Mouse (Mus musculus) heart, embryonic 16.5 days (tissue): ENCODE data around the gene Myh13. TPM values are rescaled to one million over a fixed set of nuclear protein-coding genes. Genes with fewer than 3 reads are reported as not detected.

Experiments used
- polyA plus RNA-seq: library from polyadenylated mRNA; unstranded; fragments of >200 nt; fragmentation: Nextera tagmentation; extraction: Ambion mirVana; gene quantifications from 2 replicates; pipeline ENCODE4 v1.2.1, GENCODE M21; 2015

Myh13 gene
- polyA plus RNA-seq, 1 experiment from 2014 or later = 0.60 TPM

Other genes with a start within 250 kb of the Myh13 start
- 1.5 and 4.5 TPM in 2 replicates for gene Myh3, start 243.4 kb upstream of the Myh13 start, polyA plus RNA-seq
- gene Myh2, start 150.6 kb upstream of the Myh13 start, polyA plus RNA-seq = 0.03 and 0.05 TPM in 2 replicates
- gene Myh1, start 121.6 kb upstream of the Myh13 start, polyA plus RNA-seq = 0.16 and 0.29 TPM in 2 replicates
- gene Myh4, start 83.6 kb upstream of the Myh13 start, polyA plus RNA-seq = not detected in 2 replicates
- gene Myh8, start 44.5 kb upstream of the Myh13 start, polyA plus RNA-seq = 2.6 and 7.6 TPM in 2 replicates
- 8.5 and 8.6 TPM in 2 replicates for gene Gas7, start 133.8 kb downstream of the Myh13 start, polyA plus RNA-seq